Mouse (Mus musculus) large intestine, adult 2 months (tissue): ENCODE data around the gene Gpbp1l1. TPM values are rescaled to one million over a fixed set of nuclear protein-coding genes. Genes with fewer than 3 reads are reported as not detected.
A peak's percentile ranks its signal among the peaks of the same experiment; 100 is the strongest.

Experiments used
- DNase-seq: peaks from one replicate; pipeline ENCODE4 v3.0.0-alpha.2; 2012; ENCODE audit warnings: low read depth, low spot score
- WGBS: fragments of 180-500 bp; shearing (Covaris S2); methylation state at CpG from one replicate; pipeline ENCODE4 v1.1.7; 2018; 5-methylcytosine and 5-hydroxymethylcytosine counted together
- polyA plus RNA-seq: library from polyadenylated mRNA; depleted of rRNA; stranded (reverse); fragments of >200 nt; gene quantifications from 2 replicates; pipeline ENCODE4 v1.2.3, GENCODE M21; 2012; rRNA removed

Gpbp1l1 gene
- polyA plus RNA-seq, 1 experiment, result 69.3 TPM

DNA sequence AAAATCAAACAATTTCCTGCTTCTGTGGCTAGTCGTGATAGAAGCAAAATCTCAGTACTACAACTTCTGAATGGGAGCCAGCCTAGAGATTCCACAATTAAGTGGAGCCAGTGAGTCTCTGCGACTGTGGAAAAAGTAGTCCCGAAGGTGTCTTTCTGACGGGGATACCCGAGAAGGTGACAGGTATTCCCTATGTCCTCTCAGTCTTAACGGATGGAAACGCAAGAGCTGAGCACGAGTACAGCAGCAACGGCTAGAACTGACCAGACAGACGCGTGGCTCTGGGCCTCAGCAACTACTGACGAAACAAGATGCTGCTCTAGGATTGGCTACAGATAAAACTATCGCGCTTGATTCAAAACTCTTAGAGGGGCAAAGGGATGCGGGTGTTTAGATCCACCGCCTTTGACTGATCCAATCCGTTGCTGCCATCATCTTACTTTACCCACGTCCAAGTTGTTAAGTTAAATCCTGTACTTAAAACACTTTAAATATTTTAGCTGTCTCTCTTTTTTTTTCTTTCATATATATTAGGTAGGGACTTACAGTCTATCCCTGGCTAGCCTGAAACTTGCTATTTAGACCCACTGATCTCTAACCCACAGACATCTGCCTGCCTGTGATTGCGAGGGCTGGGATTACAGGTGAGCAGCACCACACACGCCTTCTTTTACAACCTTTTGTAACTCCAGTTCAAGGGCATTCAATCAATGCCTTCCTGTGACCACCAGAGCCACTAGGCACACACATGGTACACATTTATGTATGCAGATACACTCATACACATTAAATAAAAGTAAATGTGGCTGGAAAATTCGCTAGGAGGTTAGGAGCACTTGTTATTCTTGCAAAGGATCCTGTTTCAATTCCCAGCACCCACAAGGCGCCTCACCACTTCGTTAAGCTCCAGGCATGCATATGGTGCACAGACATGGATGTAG lies 70.5 kb downstream of the Gpbp1l1 start, which contains the start of gene Nasp:
Nasp (minus strand) TSS at position 220 of the 941 bp plus-strand sequence.
- WGBS, result 7% methylated on average over 23 of the region's 23 CpGs
- peak; percentile 71 for DNase-seq

DNA sequence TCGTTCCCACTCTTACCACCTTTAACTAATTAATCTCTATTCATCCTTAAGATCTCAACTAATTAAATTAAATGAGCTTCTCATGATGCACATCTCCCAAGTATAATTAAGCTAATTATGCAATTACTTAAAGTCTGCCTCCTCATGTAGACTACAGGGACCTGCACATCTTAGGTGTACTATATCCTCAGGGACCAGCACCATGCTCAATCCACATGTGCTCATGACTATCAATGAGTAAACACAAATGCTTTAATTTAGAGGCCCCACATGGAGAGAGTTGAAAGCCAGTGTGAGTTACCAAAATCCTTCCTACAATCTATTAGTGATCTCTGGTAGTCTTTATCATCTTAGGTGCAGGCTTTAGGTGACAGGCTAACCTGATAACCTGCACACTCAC lies 77.7 kb downstream of the Gpbp1l1 start:
- DNase-seq, result no peak
- WGBS, result 92% methylated on average over 1 of the region's 1 CpGs

DNA sequence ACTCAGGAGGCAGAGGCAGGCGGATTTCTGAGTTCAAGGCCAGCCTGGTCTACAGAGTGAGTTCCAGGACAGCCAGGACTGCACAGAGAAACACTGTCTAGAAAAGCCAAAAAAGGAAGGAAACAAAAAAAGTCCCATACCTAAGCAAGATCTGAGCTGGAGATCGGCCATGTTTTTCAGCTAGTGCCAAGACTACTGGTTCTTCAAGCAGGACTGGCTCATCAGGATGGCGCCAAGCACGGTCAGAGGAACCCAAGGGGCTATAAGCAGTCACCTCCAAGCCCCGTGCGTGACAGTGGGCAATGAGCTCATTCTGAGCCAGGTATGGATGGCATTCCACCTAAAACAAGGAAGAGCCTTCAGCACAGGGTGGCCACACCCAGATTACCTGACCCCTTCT lies 81.4 kb downstream of the Gpbp1l1 start:
- no peak for DNase-seq
- WGBS, result 90% methylated on average over 6 of the region's 6 CpGs

DNA sequence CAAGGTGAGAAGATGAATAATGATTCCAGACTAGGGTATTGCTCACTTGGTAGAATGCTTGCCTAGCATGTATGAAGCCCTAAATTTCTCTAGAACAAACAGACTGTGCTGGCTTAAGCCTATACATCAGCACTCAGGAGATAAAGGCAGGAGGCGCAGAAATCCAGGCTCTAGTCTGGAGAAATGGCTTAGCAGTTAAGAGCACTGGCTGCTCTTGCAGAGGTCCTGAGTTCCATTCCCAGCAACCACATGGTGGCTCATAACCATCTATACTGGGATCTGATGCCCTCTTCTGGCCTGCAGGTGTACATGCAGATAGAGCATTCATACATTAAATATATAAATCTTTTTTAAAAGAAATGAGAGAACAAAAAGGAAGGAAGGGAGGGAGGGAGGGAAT lies 84.6 kb downstream of the Gpbp1l1 start:
- WGBS, result 100% methylated on average over 1 of the region's 1 CpGs
- DNase-seq, result no peak

Other genes with a start within 250 kb of the Gpbp1l1 start
- gene Mast2, start 93.5 kb upstream of the Gpbp1l1 start, polyA plus RNA-seq, result 65.4 and 117 TPM in 2 replicates
- gene Ipp, start 50.1 kb upstream of the Gpbp1l1 start, polyA plus RNA-seq, result 2.0 and 3.0 TPM in 2 replicates
- 5.4 and 5.6 TPM in 2 replicates for gene Tmem69, start 1.7 kb upstream of the Gpbp1l1 start, polyA plus RNA-seq
- gene Ccdc17, start 39.0 kb downstream of the Gpbp1l1 start, polyA plus RNA-seq, result 6.1 and 8.2 TPM in 2 replicates
- 5.4 and 6.0 TPM in 2 replicates for gene Nasp, start 70.3 kb downstream of the Gpbp1l1 start, polyA plus RNA-seq
- gene Akr1a1, start 94.0 kb downstream of the Gpbp1l1 start, polyA plus RNA-seq, result 937 and 1,000 TPM in 2 replicates
- gene Prdx1, start 127.9 kb downstream of the Gpbp1l1 start, polyA plus RNA-seq, result 346 and 395 TPM in 2 replicates
- gene Mmachc, start 150.7 kb downstream of the Gpbp1l1 start, polyA plus RNA-seq, result 9.1 and 9.3 TPM in 2 replicates
- gene Ccdc163, start 150.9 kb downstream of the Gpbp1l1 start, polyA plus RNA-seq, result 19.4 and 23.9 TPM in 2 replicates
- gene Tesk2, start 163.3 kb downstream of the Gpbp1l1 start, polyA plus RNA-seq, result 14.6 and 21.5 TPM in 2 replicates
- gene Toe1, start 250.0 kb downstream of the Gpbp1l1 start, polyA plus RNA-seq, result 22.0 and 24.9 TPM in 2 replicates